Mouse (Mus musculus) lung, postnatal 25 days (tissue): Measurements from ENCODE around the gene Gm10447.
A peak's percentile ranks its signal among the peaks of the same experiment; 100 is the strongest.

Experiments used
- DNase-seq: peaks from one replicate; pipeline ENCODE4 v3.0.0; 2022; ENCODE audit warnings: low spot score

Gm10447 gene

DNA sequence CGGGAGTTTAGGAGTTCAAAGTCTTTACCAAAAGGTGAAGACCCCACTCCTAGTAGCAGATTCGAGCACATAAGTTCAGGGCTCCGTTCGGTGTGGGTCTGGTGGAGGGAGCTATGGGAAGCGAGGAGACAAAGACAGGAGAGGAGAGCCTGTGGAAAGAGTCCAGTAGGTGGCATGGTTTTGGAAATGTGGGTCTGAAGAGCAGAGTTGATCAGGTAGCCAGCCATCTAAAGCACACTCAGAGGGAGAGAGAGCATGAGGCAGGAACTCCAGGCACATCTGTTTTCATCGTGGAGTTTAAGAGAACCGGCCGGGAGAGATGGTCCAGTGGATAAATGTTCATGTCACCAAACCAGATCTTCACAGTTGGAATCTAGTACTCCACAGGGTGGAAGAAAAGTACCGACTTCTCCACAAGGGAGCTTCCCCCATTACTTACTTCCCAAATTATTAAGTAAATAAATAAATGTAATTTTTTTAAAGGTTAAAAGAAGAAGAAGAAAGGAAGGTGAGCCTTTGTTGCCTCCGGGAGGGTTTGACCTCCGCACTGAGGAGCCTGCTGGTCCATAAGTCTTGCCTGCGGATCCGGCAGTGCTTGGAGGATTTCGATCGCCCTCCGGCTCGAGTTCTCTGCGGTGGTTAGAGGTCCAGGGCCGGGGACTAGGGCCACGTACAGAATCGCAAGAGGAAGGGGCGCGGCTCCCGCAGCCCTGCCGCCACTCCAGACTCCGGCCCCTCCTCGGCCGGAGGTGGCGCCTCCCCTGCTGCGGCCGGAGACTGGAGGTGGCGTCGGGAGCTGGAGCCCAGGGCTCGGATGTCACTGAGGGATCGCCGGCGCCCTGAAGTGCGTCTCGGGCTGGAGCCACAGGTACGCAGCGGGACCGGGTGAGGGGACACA is at the start of gene Gm10447, which contains the start of gene Shroom1:
TSS of gene Gm10447 (minus strand) at position 637 of the 898 bp plus-strand sequence.
TSS of gene Shroom1 (plus strand) at position 732 of the 898 bp plus-strand sequence.
- DNase-seq: peak; percentile 65

DNA sequence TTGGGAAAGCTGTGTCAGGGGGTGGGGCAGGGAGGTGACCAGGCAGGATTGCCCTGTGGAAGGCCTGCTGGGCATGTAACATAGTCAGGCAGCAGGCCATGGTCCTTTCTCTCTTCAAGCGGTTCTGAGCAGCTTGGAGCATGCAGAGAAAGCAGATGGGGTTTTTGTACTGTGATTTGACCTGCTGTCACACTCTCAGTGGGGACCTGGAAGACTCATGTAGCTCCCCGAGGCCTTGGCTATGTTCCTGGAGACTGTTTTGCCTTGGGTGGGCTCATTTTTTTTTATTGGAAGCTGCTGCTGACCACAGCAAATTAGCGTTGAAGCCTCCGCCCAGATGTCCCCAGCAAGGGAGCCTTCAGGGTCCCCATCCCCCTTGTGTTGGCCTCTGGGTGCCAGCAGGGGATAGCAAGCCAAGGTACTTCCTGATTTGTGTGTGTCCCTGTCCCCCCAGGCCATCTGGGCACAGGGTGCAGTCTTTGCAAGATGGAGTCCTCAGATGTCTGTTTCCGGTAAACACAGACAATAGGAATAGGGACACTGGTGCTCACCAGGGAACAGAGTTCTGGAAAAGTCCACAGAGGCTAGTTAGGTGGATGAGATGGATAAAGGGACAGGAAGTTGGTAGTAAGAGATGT is 48.2 kb upstream of the Gm10447 start:
- DNase-seq: no peak

DNA sequence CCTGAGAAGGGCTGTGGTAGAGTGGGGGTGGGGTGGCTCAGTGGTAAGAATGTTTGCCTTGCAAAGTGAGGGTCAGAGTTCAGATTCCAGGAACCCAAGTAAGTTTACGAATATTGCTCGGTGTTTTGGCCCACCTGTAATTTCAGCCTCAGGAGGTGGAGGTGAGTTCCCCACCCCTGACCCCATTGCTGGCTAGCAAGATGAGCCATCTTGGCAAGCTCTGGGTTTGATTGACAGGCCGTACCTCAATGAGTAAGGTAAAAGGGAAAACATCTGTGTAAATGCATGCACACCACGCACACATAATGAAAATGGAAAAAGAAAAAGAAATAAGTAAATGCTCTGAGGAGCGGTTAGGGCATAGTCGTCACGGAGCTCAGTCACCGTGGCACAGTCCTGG is 47.5 kb upstream of the Gm10447 start:
- DNase-seq: no peak

DNA sequence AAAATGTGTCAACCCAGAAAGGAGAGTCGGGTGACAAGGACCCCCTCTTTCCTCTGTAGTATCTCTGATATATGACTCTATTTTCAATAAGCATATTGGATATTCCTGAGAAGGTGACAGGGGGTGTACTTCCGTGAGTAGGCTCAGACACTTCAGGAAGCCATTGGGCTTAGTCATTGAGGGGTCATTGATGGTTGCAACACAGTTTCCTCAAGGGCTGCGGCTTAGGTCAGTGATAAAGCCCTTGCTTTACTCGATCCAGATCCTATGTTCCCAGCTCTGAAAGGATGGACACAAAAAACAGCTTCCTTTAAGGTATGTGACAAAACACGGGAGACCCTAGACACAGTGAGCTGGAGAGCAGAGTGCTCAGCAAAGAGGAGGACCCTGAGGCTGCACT is 46.8 kb upstream of the Gm10447 start:
- no peak for DNase-seq

DNA sequence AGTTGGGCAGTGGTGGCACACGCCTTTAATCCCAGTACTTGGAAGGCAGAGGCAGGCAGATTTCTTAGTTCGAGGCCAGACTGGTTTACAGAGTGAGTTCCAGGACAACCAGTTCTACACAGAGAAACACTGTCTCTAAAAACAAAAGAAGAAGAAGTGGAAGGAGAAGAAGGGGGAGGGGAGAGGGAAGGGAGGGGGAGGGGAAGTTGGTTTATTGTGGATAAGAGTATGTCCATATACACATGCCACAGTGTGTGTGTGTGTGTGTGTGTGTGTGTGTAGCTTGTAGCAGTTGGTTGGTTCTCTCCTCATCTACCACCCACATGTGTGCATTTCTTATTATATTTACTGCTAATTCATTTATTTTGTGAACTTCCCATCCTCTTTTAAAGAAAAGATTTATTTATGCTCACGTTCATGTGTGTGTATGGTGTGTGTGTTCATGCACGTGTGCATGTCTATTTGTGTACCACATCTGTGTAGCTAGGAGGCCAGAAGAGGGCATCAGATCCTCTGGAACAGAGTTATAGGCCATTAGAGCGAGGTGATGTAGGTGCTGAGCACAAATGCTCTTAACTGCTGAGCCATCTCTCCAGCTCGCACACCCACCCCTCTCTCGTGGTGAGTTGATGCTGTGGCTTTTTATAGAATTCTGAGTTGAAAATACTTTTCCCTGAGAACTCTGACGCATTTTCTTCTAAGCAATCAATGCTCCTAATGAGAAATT is 45.3 kb upstream of the Gm10447 start:
- no peak for DNase-seq

- peak; percentile 88 for DNase-seq
Observed at GRCm38 (mm10) chr11:53500569-53500968, 43.7 kb upstream of the Gm10447 start.

- no peak for DNase-seq
Observed at GRCm38 (mm10) chr11:53496946-53497345, 40.0 kb upstream of the Gm10447 start.

- no peak for DNase-seq
Observed at GRCm38 (mm10) chr11:53495417-53495816, 38.5 kb upstream of the Gm10447 start.

GRCm38 (mm10) chr11:53493243-53493955 is 36.5 kb upstream of the Gm10447 start:
- DNase-seq: no peak

DNA sequence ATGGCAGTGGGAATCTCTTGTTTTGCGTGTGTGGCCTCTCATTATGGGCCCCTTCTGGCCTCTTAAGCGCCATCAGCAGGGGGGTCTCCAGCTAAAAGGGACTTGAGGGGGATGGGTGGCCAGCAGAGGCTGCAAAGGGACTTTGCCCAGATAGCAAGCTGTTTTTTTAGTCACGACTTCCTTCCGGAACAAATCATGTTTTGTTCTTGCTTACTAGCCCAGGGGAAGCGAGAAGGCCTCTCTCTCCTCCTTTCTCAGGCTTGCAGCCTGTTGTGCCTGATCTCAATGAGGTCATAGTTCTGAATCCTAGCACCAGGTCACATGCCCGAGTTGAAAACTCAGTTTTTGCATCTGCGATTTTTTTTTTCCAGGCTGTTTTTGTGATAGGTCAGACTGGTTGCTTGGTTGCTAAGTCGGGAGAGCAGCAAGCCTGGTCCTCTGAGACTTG is 35.1 kb upstream of the Gm10447 start:
- no peak for DNase-seq

GRCm38 (mm10) chr11:53489421-53489820 is 32.5 kb upstream of the Gm10447 start:
- DNase-seq: no peak

- no peak for DNase-seq
Observed at GRCm38 (mm10) chr11:53489007-53489406, 32.1 kb upstream of the Gm10447 start.

DNA sequence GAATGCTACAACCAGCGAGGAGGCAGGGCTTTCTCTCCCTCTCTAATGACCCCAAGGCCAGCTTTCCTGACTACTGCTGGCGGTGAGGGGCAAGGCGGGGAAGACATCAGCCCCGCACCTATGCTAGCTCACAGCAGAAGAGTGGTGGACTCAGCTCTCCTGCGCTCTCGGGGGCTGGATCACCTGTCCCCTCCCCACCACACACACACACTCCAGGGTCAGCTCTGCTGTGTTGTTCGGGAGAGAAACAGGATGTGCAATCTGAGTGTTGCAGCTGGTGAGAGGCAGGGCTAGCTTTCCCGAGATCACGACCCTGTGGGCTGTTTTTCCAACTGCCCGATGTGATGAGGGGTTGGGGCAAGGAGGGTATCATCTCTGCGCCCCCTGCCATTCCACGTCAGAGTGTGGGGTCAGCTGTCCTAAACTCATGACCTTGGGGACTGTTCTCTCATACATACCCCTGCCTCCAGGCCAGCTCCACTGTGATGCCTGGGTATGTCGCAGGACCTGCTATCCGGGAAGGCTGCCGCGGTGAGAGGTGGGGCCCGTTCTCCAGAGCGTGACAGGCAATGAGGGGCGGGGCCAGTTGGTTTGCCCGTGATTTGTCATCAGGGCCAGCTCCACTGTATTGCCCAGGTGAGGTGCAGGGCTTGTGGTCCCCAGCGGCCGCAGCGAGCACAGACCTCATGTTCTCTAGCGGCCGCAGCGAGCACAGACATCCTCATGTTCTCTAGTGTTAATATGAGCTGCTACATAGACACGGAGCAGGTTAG is 30.1 kb upstream of the Gm10447 start:
- no peak for DNase-seq

- DNase-seq: no peak
Observed at GRCm38 (mm10) chr11:53486351-53486750, 29.4 kb upstream of the Gm10447 start.

DNA sequence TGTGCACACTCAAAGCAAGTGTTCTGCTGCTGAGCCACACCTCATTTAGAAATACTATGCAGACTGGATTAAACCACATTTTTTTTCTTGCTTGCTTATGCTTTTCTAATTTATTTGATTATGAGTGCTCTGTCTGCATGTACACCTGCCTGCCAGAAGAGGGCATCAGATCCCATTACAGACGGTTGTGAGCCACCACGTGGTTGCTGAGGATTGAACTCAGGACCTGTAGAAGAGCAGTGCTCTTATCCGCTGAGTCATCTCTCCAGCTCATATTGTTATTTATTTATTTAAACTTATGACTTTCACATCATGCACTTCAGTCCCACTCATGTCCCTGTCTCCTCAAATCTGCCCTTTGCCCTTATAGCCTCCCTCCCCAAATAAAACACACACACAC is 28.8 kb upstream of the Gm10447 start:
- no peak for DNase-seq

GRCm38 (mm10) chr11:53483159-53483891 is 26.4 kb upstream of the Gm10447 start:
- DNase-seq: no peak

GRCm38 (mm10) chr11:53481088-53481730 is 24.3 kb upstream of the Gm10447 start:
- DNase-seq: no peak

- DNase-seq: peak; percentile 37
Observed at GRCm38 (mm10) chr11:53479783-53480301, 22.9 kb upstream of the Gm10447 start, which contains the start of the genes Gm9945 and Sowaha. Gene Gm9945 (plus strand): TSS chr11:53480166. Gene Sowaha (minus strand): TSS chr11:53480274.

DNA sequence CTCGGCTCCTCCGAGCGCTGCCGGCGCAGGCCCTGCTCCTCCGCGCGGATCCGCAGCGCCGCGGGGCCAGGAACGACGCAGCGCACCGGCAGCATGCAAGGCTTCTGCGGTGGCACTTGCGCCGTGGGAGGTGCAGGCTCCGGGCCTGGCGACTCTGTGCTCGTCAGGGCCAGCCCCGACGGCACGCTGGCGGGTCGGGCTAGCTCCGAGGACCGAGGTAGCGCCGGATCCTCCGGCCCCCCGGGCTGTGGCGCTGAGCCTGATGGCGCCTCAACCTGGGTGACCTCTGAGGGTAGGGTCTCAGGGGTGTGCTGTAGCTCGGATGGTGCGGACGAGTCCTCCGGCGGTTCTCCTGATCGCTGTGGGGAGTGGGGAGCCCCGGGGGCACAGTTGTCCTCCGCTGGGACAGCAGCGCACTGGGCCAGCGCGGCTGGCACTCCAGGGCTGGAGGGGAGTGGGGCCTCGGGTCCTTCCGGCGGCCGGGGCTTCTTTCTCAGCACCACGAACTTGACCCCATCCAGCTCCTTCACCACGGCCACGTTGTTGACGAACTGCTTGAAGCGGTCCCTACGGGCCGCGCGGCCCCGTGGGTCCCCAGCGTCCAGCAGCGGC is 22.4 kb upstream of the Gm10447 start:
- no peak for DNase-seq
